Mouse (Mus musculus) megakaryocyte, embryonic 14.5 days (primary cell): ENCODE measurements around the gene Arhgap35.

ENCODE experiments used
- FLI1 ChIP-seq: IDR thresholded peaks from 2 replicates; pipeline ENCODE4 v1.6.1; 2012; ENCODE audit warnings: low read length, inconsistent platforms, mixed read lengths
- GATA1 ChIP-seq: IDR thresholded peaks from 3 replicates; pipeline ENCODE4 v1.6.1; 2012; ENCODE audit warnings: mixed read lengths, low read length, inconsistent platforms, borderline replicate concordance

GRCm38 (mm10) chr7:16505226-16505593 lies 109.6 kb downstream of the Arhgap35 start:
- no peak for TF ChIP-seq GATA1
- no peak for TF ChIP-seq FLI1
